Mouse (Mus musculus) bone marrow macrophage, adult 2 months (primary cell): ENCODE results near the gene Syt2.

Experiments
- CTCF ChIP-seq: IDR thresholded peaks from 2 replicates; pipeline ENCODE4 v1.5.1; 2012; ENCODE audit warnings: low read depth, mild to moderate bottlenecking, low read length, moderate library complexity
- POLR2A ChIP-seq: IDR thresholded peaks from 2 replicates; pipeline ENCODE4 v1.6.1; 2012; ENCODE audit warnings: mild to moderate bottlenecking, low read depth, low read length, borderline replicate concordance

DNA sequence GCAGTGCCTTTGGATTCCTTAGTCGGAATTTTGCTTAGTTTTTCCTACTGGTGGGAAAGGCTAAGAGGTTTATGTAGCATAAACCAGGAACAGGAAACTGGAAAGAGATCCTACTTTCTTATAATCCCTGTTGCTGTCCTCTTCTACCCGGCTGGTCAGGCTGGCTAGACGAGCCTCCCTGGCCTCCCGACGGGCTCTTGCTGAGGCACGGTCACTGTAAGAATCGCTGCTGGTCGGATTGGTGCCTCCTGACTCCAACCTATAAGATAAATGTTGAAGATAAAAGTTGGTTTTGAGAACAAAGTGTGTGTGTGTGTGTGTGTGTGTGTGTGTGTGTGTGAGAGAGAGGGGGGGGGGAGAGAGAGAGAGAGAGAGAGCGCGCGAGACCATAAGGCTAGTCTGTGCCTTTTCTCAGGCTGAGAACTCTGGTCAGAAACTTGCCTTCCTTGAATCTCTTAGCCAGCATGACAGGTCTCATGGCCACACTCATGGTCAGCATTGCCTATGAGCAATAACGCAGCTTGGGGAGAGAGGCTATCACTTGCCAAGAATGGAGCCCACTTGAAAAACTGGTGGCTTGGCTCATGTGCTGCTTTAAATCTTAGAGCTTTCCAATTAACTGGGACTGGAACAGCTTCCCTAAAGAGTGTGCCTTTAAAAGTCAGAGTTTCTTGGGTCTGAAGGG, 130.9 kb downstream of the Syt2 start:
- TF ChIP-seq CTCF (no peak), POLR2A (no peak)
